Mouse (Mus musculus) lung, embryonic 14.5 days (tissue): ENCODE measurements at regions not wholly inside any gene's neighbourhood (a gene's known extent, or its start where the extent isn't known, plus 50 kb on each side); places are given as distances from the start of the nearest gene placed in this dataset.

Experiments
- ATAC-seq: fragments of 200-750 bp; cut with Nextera tagmentation; 2 replicates; pipeline ENCODE4 v1.8.0; 2017; ENCODE audit warnings: mild to moderate bottlenecking, moderate TSS enrichment, moderate library complexity; ENCODE audit not compliant: insufficient read depth
- DNase-seq: peaks from one replicate; pipeline ENCODE4 v3.0.0-alpha.2; 2015
- H3K27ac ChIP-seq: fragments of 300-500 bp; sonication (generic); 2 replicates; pipeline ENCODE4 v1.5.1; 2014; ENCODE audit warnings: low read depth, mild to moderate bottlenecking, moderate library complexity
- H3K27me3 ChIP-seq: fragments of 300-500 bp; sonication (generic); 2 replicates; pipeline ENCODE4 v1.6.1; 2014; ENCODE audit warnings: low read length, control low read depth; ENCODE audit not compliant: insufficient read depth
- H3K36me3 ChIP-seq: fragments of 300-500 bp; sonication (generic); 2 replicates; pipeline ENCODE4 v1.6.1; 2014; ENCODE audit warnings: control low read depth; ENCODE audit not compliant: insufficient read depth
- H3K4me1 ChIP-seq: fragments of 300-500 bp; sonication (generic); 2 replicates; pipeline ENCODE4 v1.6.1; 2014; ENCODE audit warnings: antibody characterized with exemption, control low read depth; ENCODE audit not compliant: insufficient read depth
- H3K4me2 ChIP-seq: fragments of 300-500 bp; sonication (generic); 2 replicates; pipeline ENCODE4 v1.6.1; 2014; ENCODE audit warnings: mild to moderate bottlenecking
- H3K4me3 ChIP-seq: fragments of 300-500 bp; sonication (generic); 2 replicates; pipeline ENCODE4 v1.5.1; 2014; ENCODE audit warnings: low read depth, low read length
- H3K9ac ChIP-seq: fragments of 300-500 bp; sonication (generic); 2 replicates; pipeline ENCODE4 v1.6.1; 2014
- H3K9me3 ChIP-seq: fragments of 300-500 bp; sonication (generic); 2 replicates; pipeline ENCODE4 v1.6.1; 2016; ENCODE audit warnings: low read depth, low read length, control low read depth
- CTCF ChIP-seq: IDR thresholded peaks from 2 replicates; pipeline ENCODE4 v1.5.1; 2016; ENCODE audit warnings: antibody characterized with exemption, low read depth
- WGBS: fragments of 180-500 bp; shearing (Covaris S2); extraction: QIAGEN DNeasy Blood & Tissue Kit; methylation state at CpG from one replicate; pipeline ENCODE4 v1.1.7; 2014; 5-methylcytosine and 5-hydroxymethylcytosine counted together

GRCm38 (mm10) chr9:61862071-61862480, 52.3 kb downstream of the Rplp1 start:
- 87% methylated on average over 6 of the region's 6 CpGs for WGBS
- ATAC-seq: no peak
- Histone ChIP-seq H3K4me3 (no peak overlapping the region), H3K4me1 (no peaks in the 10 kb centered on the region), H3K27me3 (no peaks in the 10 kb centered on the region), H3K9me3 (no peaks in the 10 kb centered on the region), H3K36me3 (no peaks in the 10 kb centered on the region), H3K27ac (no peak overlapping the region), H3K9ac (no peak overlapping the region), H3K4me2 (no peak overlapping the region)
- no peak for DNase-seq
- TF ChIP-seq CTCF: no peak

DNA sequence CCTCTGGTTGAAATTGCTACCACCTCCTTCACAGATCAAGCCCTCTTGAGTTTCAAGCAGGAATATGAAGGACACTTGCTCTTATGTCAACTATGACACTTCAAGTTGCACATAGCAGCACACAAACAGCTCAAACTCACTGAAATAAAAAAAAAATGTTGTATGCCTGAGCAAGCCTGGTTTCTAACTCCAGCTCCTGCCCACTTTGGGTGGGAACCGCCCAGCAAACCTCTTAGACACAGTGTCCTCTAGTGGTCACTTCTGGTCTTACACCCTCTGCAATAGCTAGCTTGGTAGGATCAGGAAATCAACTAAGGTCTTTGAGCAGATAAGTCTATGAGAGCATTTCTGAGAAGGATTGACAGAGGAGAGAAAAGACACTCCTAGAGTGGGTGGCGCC, 54.2 kb downstream of the Rplp1 start:
- Histone ChIP-seq H3K36me3 (no peaks in the 10 kb centered on the region), H3K9me3 (no peaks in the 10 kb centered on the region), H3K27ac (no peak overlapping the region), H3K9ac (no peak overlapping the region), H3K4me3 (no peak overlapping the region), H3K4me2 (no peak overlapping the region), H3K27me3 (no peaks in the 10 kb centered on the region), H3K4me1 (no peaks in the 10 kb centered on the region)
- ATAC-seq (peak; percentile 44; the same call in 1 of the 2 replicates), DNase-seq (peak; percentile 95)
- TF ChIP-seq CTCF: peak; percentile 99
- 20% methylated on average over 2 of the region's 2 CpGs for WGBS

GRCm38 (mm10) chr9:61859438-61859837, 54.9 kb downstream of the Rplp1 start:
- Histone ChIP-seq H3K9me3 (no peaks in the 10 kb centered on the region), H3K4me3 (no peak overlapping the region), H3K27ac (no peak overlapping the region), H3K27me3 (no peaks in the 10 kb centered on the region), H3K4me2 (peak overlapping the region; percentile 23; the same call in 1 of the 2 replicates), H3K9ac (no peak overlapping the region), H3K4me1 (no peaks in the 10 kb centered on the region), H3K36me3 (no peaks in the 10 kb centered on the region)
- 16% methylated on average over 6 of the region's 6 CpGs for WGBS
- TF ChIP-seq CTCF: no peak
- ATAC-seq (no peak), DNase-seq (no peak)

GRCm38 (mm10) chr9:61857817-61858216, 56.5 kb downstream of the Rplp1 start:
- H3K27ac ChIP-seq: no peak overlapping the region
- 60% methylated on average over 6 of the region's 6 CpGs for WGBS
- no peak overlapping the region for H3K4me2 ChIP-seq
- no peak overlapping the region for H3K4me3 ChIP-seq
- peak; percentile 16 for DNase-seq
- H3K36me3 ChIP-seq: no peaks in the 10 kb centered on the region
- no peak for TF ChIP-seq CTCF
- no peaks in the 10 kb centered on the region for H3K4me1 ChIP-seq
- H3K9me3 ChIP-seq: no peaks in the 10 kb centered on the region
- ATAC-seq: no peak
- H3K9ac ChIP-seq: no peak overlapping the region
- no peaks in the 10 kb centered on the region for H3K27me3 ChIP-seq

DNA sequence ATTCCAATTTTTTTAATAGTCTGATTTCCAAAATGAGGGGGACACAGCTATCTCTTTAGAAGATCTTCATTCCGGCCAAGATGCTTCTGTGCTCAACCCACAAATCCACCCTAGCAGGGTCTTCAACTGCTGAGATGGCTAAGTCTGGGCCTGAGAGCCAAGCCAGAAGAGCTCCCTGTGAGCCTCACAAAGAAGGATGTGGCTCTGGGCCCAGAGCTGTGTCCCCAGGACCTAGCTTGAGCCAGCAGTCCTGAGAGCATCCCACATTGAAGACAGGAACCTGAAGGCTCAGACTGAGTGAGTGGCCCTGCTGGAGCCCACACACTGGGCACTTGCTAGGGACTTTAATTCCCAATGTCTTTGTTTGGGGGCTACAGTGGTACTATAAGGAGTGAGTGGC, 57.7 kb downstream of the Rplp1 start:
- no peaks in the 10 kb centered on the region for H3K9me3 ChIP-seq
- no peak overlapping the region for H3K4me3 ChIP-seq
- no peak overlapping the region for H3K9ac ChIP-seq
- no peaks in the 10 kb centered on the region for H3K4me1 ChIP-seq
- DNase-seq: no peak
- no peak overlapping the region for H3K4me2 ChIP-seq
- TF ChIP-seq CTCF: no peak
- ATAC-seq: no peak
- H3K36me3 ChIP-seq: no peaks in the 10 kb centered on the region
- no peaks in the 10 kb centered on the region for H3K27me3 ChIP-seq
- no peak overlapping the region for H3K27ac ChIP-seq
- 69% methylated on average over 1 of the region's 1 CpGs for WGBS

- Histone ChIP-seq H3K4me1 (no peaks in the 10 kb centered on the region), H3K4me2 (no peak overlapping the region)
- 54% methylated on average over 11 of the region's 11 CpGs for WGBS
Measured at GRCm38 (mm10) chr9:61855686-61856085, 58.7 kb downstream of the Rplp1 start.

GRCm38 (mm10) chr9:61853841-61854240, 60.5 kb downstream of the Rplp1 start:
- H3K4me3 ChIP-seq: no peak overlapping the region
- ATAC-seq (no peak), DNase-seq (no peak)
- no peaks in the 10 kb centered on the region for H3K36me3 ChIP-seq
- H3K9me3 ChIP-seq: no peaks in the 10 kb centered on the region
- H3K27ac ChIP-seq: no peak overlapping the region
- no peaks in the 10 kb centered on the region for H3K4me1 ChIP-seq
- 79% methylated on average over 4 of the region's 4 CpGs for WGBS
- H3K9ac ChIP-seq: no peak overlapping the region
- H3K27me3 ChIP-seq: no peaks in the 10 kb centered on the region
- TF ChIP-seq CTCF: no peak
- no peak overlapping the region for H3K4me2 ChIP-seq

More at GRCm38 (mm10) chr9:61855686-61856085, 58.7 kb downstream of the Rplp1 start:
- no peaks in the 10 kb centered on the region for H3K9me3 ChIP-seq
- H3K27ac ChIP-seq: no peak overlapping the region
- no peak overlapping the region for H3K9ac ChIP-seq
- H3K4me3 ChIP-seq: no peak overlapping the region
- DNase-seq (no peak), ATAC-seq (no peak)
- H3K36me3 ChIP-seq: no peaks in the 10 kb centered on the region
- TF ChIP-seq CTCF: no peak
- H3K27me3 ChIP-seq: no peaks in the 10 kb centered on the region

DNA sequence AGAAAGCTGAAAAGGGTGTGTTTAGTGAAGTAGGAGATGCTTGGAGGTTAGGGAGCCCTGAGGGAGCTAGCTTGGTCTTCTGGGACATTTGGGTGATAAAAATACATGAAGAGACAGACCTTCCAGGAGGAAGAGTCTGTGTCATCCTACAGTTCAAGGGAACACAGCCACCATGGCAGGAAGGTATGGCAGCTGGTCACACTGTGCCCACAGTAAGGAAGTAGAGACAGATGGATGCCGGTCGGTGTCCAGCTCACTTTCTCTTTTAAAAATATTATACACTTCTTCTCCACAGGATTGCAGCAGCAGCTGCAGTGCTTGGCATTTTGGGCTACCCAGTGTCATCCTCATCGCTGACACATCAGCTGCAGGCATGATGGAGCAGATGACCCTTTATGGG, 63.0 kb downstream of the Rplp1 start:
- H3K4me2 ChIP-seq: no peak overlapping the region
- DNase-seq (no peak), ATAC-seq (no peak)
- no peaks in the 10 kb centered on the region for H3K9me3 ChIP-seq
- H3K27ac ChIP-seq: no peak overlapping the region
- H3K36me3 ChIP-seq: no peaks in the 10 kb centered on the region
- no peak overlapping the region for H3K9ac ChIP-seq
- WGBS: 86% methylated on average over 3 of the region's 3 CpGs
- H3K4me1 ChIP-seq: no peaks in the 10 kb centered on the region
- no peaks in the 10 kb centered on the region for H3K27me3 ChIP-seq
- no peak for TF ChIP-seq CTCF
- H3K4me3 ChIP-seq: no peak overlapping the region
